Mouse (Mus musculus) thymus, adult 2 months (tissue): ENCODE data around the gene Sco1.

Experiments used
- CTCF ChIP-seq: fragments of 200-500 bp; IDR thresholded peaks from 2 replicates; pipeline ENCODE4 v1.5.1; 2012; ENCODE audit warnings: mild to moderate bottlenecking, control low read depth, low read length, moderate library complexity, borderline replicate concordance; ENCODE audit not compliant: control insufficient read depth, poor library complexity, insufficient read depth; ENCODE audit errors: extremely low read depth
- POLR2A ChIP-seq: fragments of 200-500 bp; IDR thresholded peaks from 2 replicates; pipeline ENCODE4 v1.6.1; 2012; ENCODE audit warnings: mild to moderate bottlenecking, low read length, control low read depth, moderate library complexity; ENCODE audit not compliant: control insufficient read depth, poor library complexity, insufficient read depth; ENCODE audit errors: extremely low read depth

GRCm38 (mm10) chr11:67082188-67082587, 29.7 kb downstream of the Sco1 start:
- TF ChIP-seq CTCF (no peak), POLR2A (no peak)
